Mouse (Mus musculus): Measurements from ENCODE around the gene Large1. TPM values are rescaled to one million over a fixed set of nuclear protein-coding genes. Genes with fewer than 3 reads are reported as not detected.
"Not testable (repeated sequence)": the region's sequence is repeated elsewhere in the genome, so short reads cannot be mapped to it uniquely, and the experiment has no call there.

The Large1 gene
- polyA plus RNA-seq (2012; rRNA removed) (20.6 and 23.5 TPM in 2 replicates), polyA plus RNA-seq (2014; fragmentation: Nextera tagmentation; extraction: Ambion mirVana) (15.0 and 15.3 TPM in 2 replicates)

DNA sequence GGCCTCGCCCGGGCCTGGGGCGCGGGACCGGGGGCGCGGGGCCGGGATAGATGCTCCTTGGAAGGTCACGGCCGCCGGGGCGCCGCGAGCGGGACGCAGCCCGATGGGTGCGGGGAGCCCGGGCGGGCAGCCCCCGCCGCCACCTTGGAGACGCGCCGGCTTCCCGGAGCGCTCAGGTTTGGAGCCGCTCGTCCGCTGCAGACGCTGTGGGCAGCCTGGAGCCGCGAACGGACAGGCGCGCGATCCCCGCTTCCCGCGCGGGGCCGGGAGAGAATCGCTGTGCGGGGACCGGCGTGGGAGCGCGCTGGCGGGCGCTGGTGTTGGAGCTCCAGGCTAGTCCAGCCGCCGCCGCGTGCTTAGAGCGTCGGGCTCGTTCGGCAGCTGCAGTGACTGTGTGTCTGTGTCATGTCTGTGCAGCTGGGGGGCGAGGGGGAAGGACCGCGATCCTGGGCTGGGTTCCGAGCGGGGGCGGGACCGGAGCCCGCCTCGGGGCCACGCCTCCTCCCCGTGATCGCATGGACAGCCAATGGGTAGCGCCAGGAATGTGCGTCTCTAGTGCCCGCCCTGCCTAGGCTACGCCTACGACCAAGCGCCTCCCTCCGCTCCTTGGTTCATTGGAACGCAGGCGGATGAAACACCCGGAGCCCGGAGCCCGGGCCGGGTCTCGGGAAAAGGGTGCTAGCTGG, at the start of gene Large1:
Gene Large1 (minus strand): TSS at position 433 of the 686 bp plus-strand sequence.
- H3K27me3 ChIP-seq (ENCODE audit: control insufficient read depth, insufficient read depth, low read length), result no peaks in the 10 kb centered on the region
- under 1% methylated on average over 65 of the region's 84 CpGs for WGBS
- peak within 1 kb of the TSS; percentile 93 for H3K27ac ChIP-seq (replicated peaks; ENCODE audit: low read depth, low read length)
- H3K9ac ChIP-seq (ENCODE audit: low read depth, low read length, severe bottlenecking), result peak within 1 kb of the TSS; percentile 84
- peak within 1 kb of the TSS; percentile 91 for H3K4me2 ChIP-seq (replicated peaks; ENCODE audit: low read depth, low read length, severe bottlenecking)
- 0 out of 2 replicates have a peak, but pooled peaks have one; percentile 51 for TF ChIP-seq POLR2A (IDR thresholded peaks at IDR 0.05; ENCODE audit: borderline replicate concordance, extremely low read depth, insufficient read depth, insufficient read length)
- H3K4me1 ChIP-seq (ENCODE audit: control insufficient read depth, insufficient read depth, low read length), result peaks cover 20% of the 10 kb centered on the region
- ATAC-seq (ENCODE audit: low FRiP score, low read depth) (peak; percentile 98), DNase-seq (ENCODE audit: low spot score) (peak; percentile 99)
- H3K36me3 ChIP-seq (ENCODE audit: control insufficient read depth, insufficient read depth, low read length), result no peaks in the 10 kb centered on the region
- peak within 1 kb of the TSS; percentile 86 for H3K4me3 ChIP-seq (replicated peaks; ENCODE audit: low read length)
- H3K9me3 ChIP-seq (ENCODE audit: control insufficient read depth, low read length), result no peaks in the 10 kb centered on the region

DNA sequence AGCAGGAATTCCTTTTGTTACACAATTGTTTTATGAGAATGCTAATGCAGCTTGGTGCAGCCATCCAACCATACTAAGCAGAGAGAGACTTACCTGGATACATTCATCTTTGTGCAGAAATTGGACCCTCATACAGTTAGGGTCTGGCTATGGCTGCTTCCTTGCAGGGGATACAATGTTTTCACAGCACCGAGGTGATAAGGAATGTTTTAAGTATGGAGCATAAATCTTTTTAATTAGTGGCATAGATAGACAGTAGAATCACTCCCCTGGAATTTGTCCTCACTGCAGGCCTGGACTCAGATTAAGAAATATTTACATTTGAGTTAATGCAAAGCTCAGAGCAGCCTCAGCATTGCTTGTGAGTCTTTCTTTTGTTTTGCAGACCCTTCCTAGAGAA, 47.0 kb upstream of the Large1 start:
- no peak for TF ChIP-seq POLR2A (IDR thresholded peaks at IDR 0.05; ENCODE audit: borderline replicate concordance, extremely low read depth, insufficient read depth, insufficient read length)
- DNase-seq (ENCODE audit: low spot score), result no peak
- H3K4me3 ChIP-seq (replicated peaks; ENCODE audit: low read length), result no peak overlapping the region
- no peak for ATAC-seq (ENCODE audit: low FRiP score, low read depth)
- no peak overlapping the region for H3K27ac ChIP-seq (replicated peaks; ENCODE audit: low read depth, low read length)
- H3K4me1 ChIP-seq (ENCODE audit: control insufficient read depth, insufficient read depth, low read length), result no peaks in the 10 kb centered on the region
- H3K9ac ChIP-seq (ENCODE audit: low read depth, low read length, severe bottlenecking), result no peak overlapping the region
- H3K36me3 ChIP-seq (ENCODE audit: control insufficient read depth, insufficient read depth, low read length), result no peaks in the 10 kb centered on the region
- H3K9me3 ChIP-seq (ENCODE audit: control insufficient read depth, low read length), result no peaks in the 10 kb centered on the region
- WGBS, result 31% methylated on average over 1 of the region's 1 CpGs
- H3K27me3 ChIP-seq (ENCODE audit: control insufficient read depth, insufficient read depth, low read length), result no peaks in the 10 kb centered on the region
- H3K4me2 ChIP-seq (replicated peaks; ENCODE audit: low read depth, low read length, severe bottlenecking), result no peak overlapping the region

DNA sequence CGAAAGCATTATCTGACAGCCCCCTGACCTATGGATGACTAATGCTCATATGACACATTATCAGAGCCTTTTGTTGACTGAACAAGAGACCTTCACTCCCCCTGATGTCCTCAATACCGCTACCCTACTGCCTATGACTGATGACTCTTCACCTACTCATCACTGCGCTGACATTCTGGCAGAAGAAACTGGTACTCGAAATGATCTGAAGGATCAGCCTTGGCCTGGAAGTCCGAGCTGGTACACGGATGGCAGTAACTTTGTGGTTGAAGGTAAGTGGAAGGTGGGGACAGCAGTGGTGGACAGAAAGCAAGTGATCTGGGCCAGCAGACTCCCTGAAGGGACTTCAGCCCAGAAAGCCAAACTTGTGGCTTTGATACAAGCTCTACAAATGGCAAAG, 19.7 kb upstream of the Large1 start:
- H3K4me2 ChIP-seq (replicated peaks; ENCODE audit: low read depth, low read length, severe bottlenecking); H3K27me3 ChIP-seq (ENCODE audit: control insufficient read depth, insufficient read depth, low read length); H3K4me3 ChIP-seq (replicated peaks; ENCODE audit: low read length); H3K27ac ChIP-seq (replicated peaks; ENCODE audit: low read depth, low read length); H3K4me1 ChIP-seq (ENCODE audit: control insufficient read depth, insufficient read depth, low read length); H3K9me3 ChIP-seq (ENCODE audit: control insufficient read depth, low read length); DNase-seq (ENCODE audit: low spot score); H3K36me3 ChIP-seq (ENCODE audit: control insufficient read depth, insufficient read depth, low read length); ATAC-seq (ENCODE audit: low FRiP score, low read depth); H3K9ac ChIP-seq (ENCODE audit: low read depth, low read length, severe bottlenecking): not testable (repeated sequence)
- WGBS, result 91% methylated on average over 6 of the region's 6 CpGs

- no peak overlapping the region for H3K4me3 ChIP-seq (replicated peaks; ENCODE audit: low read length)
- ATAC-seq (ENCODE audit: low FRiP score, low read depth) (no peak), DNase-seq (ENCODE audit: low spot score) (peak; percentile 69)
- no peaks in the 10 kb centered on the region for H3K27me3 ChIP-seq (ENCODE audit: control insufficient read depth, insufficient read depth, low read length)
- no peaks in the 10 kb centered on the region for H3K9me3 ChIP-seq (ENCODE audit: control insufficient read depth, low read length)
- H3K4me2 ChIP-seq (replicated peaks; ENCODE audit: low read depth, low read length, severe bottlenecking), result no peak overlapping the region
- H3K4me1 ChIP-seq (ENCODE audit: control insufficient read depth, insufficient read depth, low read length), result peaks cover 11% of the 10 kb centered on the region
- no peak for TF ChIP-seq POLR2A (IDR thresholded peaks at IDR 0.05; ENCODE audit: borderline replicate concordance, extremely low read depth, insufficient read depth, insufficient read length)
- 37% methylated on average over 2 of the region's 2 CpGs for WGBS
- H3K36me3 ChIP-seq (ENCODE audit: control insufficient read depth, insufficient read depth, low read length), result no peaks in the 10 kb centered on the region
- H3K9ac ChIP-seq (ENCODE audit: low read depth, low read length, severe bottlenecking), result no peak overlapping the region
- no peak overlapping the region for H3K27ac ChIP-seq (replicated peaks; ENCODE audit: low read depth, low read length)
Measured at GRCm38 (mm10) chr8:73355979-73356378, 2.6 kb upstream of the Large1 start.

- no peaks in the 10 kb centered on the region for H3K27me3 ChIP-seq (ENCODE audit: control insufficient read depth, insufficient read depth, low read length)
- ATAC-seq (ENCODE audit: low FRiP score, low read depth), result no peak
- H3K4me3 ChIP-seq (replicated peaks; ENCODE audit: low read length), result peak overlapping the region; percentile 86
- peak overlapping the region; percentile 58 for H3K9ac ChIP-seq (ENCODE audit: low read depth, low read length, severe bottlenecking)
- TF ChIP-seq POLR2A (IDR thresholded peaks at IDR 0.05; ENCODE audit: borderline replicate concordance, extremely low read depth, insufficient read depth, insufficient read length), result 0 out of 2 replicates have a peak, but pooled peaks have one; percentile 7
- H3K4me2 ChIP-seq (replicated peaks; ENCODE audit: low read depth, low read length, severe bottlenecking), result peak overlapping the region; percentile 91
- peak; percentile 78 for DNase-seq (ENCODE audit: low spot score)
- no peaks in the 10 kb centered on the region for H3K36me3 ChIP-seq (ENCODE audit: control insufficient read depth, insufficient read depth, low read length)
- no peaks in the 10 kb centered on the region for H3K9me3 ChIP-seq (ENCODE audit: control insufficient read depth, low read length)
- peak overlapping the region; percentile 59 for H3K27ac ChIP-seq (replicated peaks; ENCODE audit: low read depth, low read length)
- H3K4me1 ChIP-seq (ENCODE audit: control insufficient read depth, insufficient read depth, low read length), result peaks cover 20% of the 10 kb centered on the region
- under 1% methylated on average over 25 of the region's 25 CpGs for WGBS
Measured at GRCm38 (mm10) chr8:73354201-73354881, 1.0 kb upstream of the Large1 start.

Data from limb, embryonic 14.5 days (tissue).